Mouse (Mus musculus) left cerebral cortex, postnatal 4 days (tissue): ENCODE measurements around the gene Lypd6b. TPM values are rescaled to one million over a fixed set of nuclear protein-coding genes. Genes with fewer than 3 reads are reported as not detected.

Source experiments
- DNase-seq: peaks from one replicate; pipeline ENCODE4 v3.0.0-alpha.2; 2022
- intact Hi-C: fragments of 180-260 bp; cut with DNase I; formaldehyde crosslinking; loops from one replicate; pipeline ENCODE4 v1.15.1; 2025
- total RNA-seq, 2 experiments: library from RNA; stranded (reverse); gene quantifications; 2 replicates each; pipeline ENCODE4 v1.2.3; 2021

The Lypd6b gene
- total RNA-seq, 2 experiments from 2014 or later = 19.3 to 21.4 TPM

- no peak for DNase-seq
- intact Hi-C loops = no loop called here
Observed at GRCm38 (mm10) chr2:49768916-49769315, 18.6 kb upstream of the Lypd6b start.

- intact Hi-C loops = loop anchor here (10.0 kb wide), 1 partner anchor 144 kb away; no protein-coding TSS in a partner anchor
- no peak for DNase-seq
Observed at GRCm38 (mm10) chr2:49770440-49770839, 17.0 kb upstream of the Lypd6b start.

- intact Hi-C loops = loop anchor here (10.0 kb wide), 1 partner anchor 144 kb away; no protein-coding TSS in a partner anchor
- DNase-seq = no peak
Observed at GRCm38 (mm10) chr2:49771172-49771571, 16.3 kb upstream of the Lypd6b start.

- DNase-seq = no peak
- intact Hi-C loops = loop anchor here (10.0 kb wide), 1 partner anchor 141 kb away; no protein-coding TSS in a partner anchor
Observed at GRCm38 (mm10) chr2:49773194-49773931, 14.1 kb upstream of the Lypd6b start.

GRCm38 (mm10) chr2:49774180-49774579 lies 13.3 kb upstream of the Lypd6b start:
- intact Hi-C loops = loop anchor here (10.0 kb wide), 1 partner anchor 141 kb away; no protein-coding TSS in a partner anchor

GRCm38 (mm10) chr2:49775187-49775586 lies 12.3 kb upstream of the Lypd6b start:
- no peak for DNase-seq
- intact Hi-C loops = loop anchor here (10.0 kb wide), 1 partner anchor 140 kb away; no protein-coding TSS in a partner anchor

More at GRCm38 (mm10) chr2:49774180-49774579, 13.3 kb upstream of the Lypd6b start:
- DNase-seq = no peak

GRCm38 (mm10) chr2:49775735-49776134 lies 11.8 kb upstream of the Lypd6b start:
- no peak for DNase-seq
- intact Hi-C loops = loop anchor here (10.0 kb wide), 1 partner anchor 139 kb away; no protein-coding TSS in a partner anchor

GRCm38 (mm10) chr2:49776407-49776806 lies 11.1 kb upstream of the Lypd6b start:
- no peak for DNase-seq
- intact Hi-C loops = loop anchor here (10.0 kb wide), 1 partner anchor 138 kb away; no protein-coding TSS in a partner anchor

- intact Hi-C loops = loop anchor here (10.0 kb wide), 1 partner anchor 277 kb away; the partner anchor contains the start of gene Lypd6
Observed at GRCm38 (mm10) chr2:49788051-49788418, 547 bp downstream of the Lypd6b start.

GRCm38 (mm10) chr2:49788643-49789042 lies 1.2 kb downstream of the Lypd6b start:
- DNase-seq = no peak
- intact Hi-C loops = loop anchor here (10.0 kb wide), 1 partner anchor 276 kb away; the partner anchor contains the start of gene Lypd6

More at GRCm38 (mm10) chr2:49788051-49788418, 547 bp downstream of the Lypd6b start:
- peak; percentile 17 for DNase-seq

GRCm38 (mm10) chr2:49789078-49789477 lies 1.6 kb downstream of the Lypd6b start:
- intact Hi-C loops = loop anchor here (10.0 kb wide), 1 partner anchor 276 kb away; the partner anchor contains the start of gene Lypd6
- DNase-seq = no peak

- intact Hi-C loops = loop anchor here (10.0 kb wide), 1 partner anchor 275 kb away; the partner anchor contains the start of gene Lypd6
- DNase-seq = no peak
Observed at GRCm38 (mm10) chr2:49789504-49789903, 2.0 kb downstream of the Lypd6b start.

- intact Hi-C loops = no loop called here
- DNase-seq = no peak
Observed at GRCm38 (mm10) chr2:49797444-49798143, 10.1 kb downstream of the Lypd6b start.

- DNase-seq = no peak
- intact Hi-C loops = no loop called here
Observed at GRCm38 (mm10) chr2:49804448-49804847, 17.0 kb downstream of the Lypd6b start.

- DNase-seq = peak; percentile 46
- intact Hi-C loops = no loop called here
Observed at GRCm38 (mm10) chr2:49805736-49806371, 18.4 kb downstream of the Lypd6b start.

- no peak for DNase-seq
- intact Hi-C loops = no loop called here
Observed at GRCm38 (mm10) chr2:49809496-49809895, 22.0 kb downstream of the Lypd6b start.

GRCm38 (mm10) chr2:49811420-49811819 lies 23.9 kb downstream of the Lypd6b start:
- intact Hi-C loops = no loop called here
- DNase-seq = no peak

- DNase-seq = peak; percentile 50
- intact Hi-C loops = no loop called here
Observed at GRCm38 (mm10) chr2:49811871-49812363, 24.4 kb downstream of the Lypd6b start.

GRCm38 (mm10) chr2:49813151-49813550 lies 25.7 kb downstream of the Lypd6b start:
- intact Hi-C loops = no loop called here
- DNase-seq = no peak

- intact Hi-C loops = no loop called here
- no peak for DNase-seq
Observed at GRCm38 (mm10) chr2:49814011-49814410, 26.5 kb downstream of the Lypd6b start.
